Mouse (Mus musculus) forebrain, embryonic 16.5 days (tissue): ENCODE measurements at regions not wholly inside any gene's neighbourhood (a gene's known extent, or its start where the extent isn't known, plus 50 kb on each side); places are given as distances from the start of the nearest gene placed in this dataset.

Source experiments
- ATAC-seq: fragments of 200-750 bp; cut with Nextera tagmentation; 2 replicates; pipeline ENCODE4 v1.8.0; 2017; ENCODE audit warnings: mild to moderate bottlenecking, moderate library complexity
- H3K27ac ChIP-seq: fragments of 300-500 bp; sonication (generic); 2 replicates; pipeline ENCODE4 v1.5.1; 2014; ENCODE audit warnings: low read length, control low read depth
- H3K27me3 ChIP-seq: fragments of 300-500 bp; sonication (generic); replicated peaks from 2 replicates; pipeline ENCODE4 v1.6.1; 2014; ENCODE audit warnings: low read length; ENCODE audit not compliant: control insufficient read depth, insufficient read depth
- H3K36me3 ChIP-seq: fragments of 300-500 bp; sonication (generic); 2 replicates; pipeline ENCODE4 v1.6.1; 2014; ENCODE audit not compliant: control insufficient read depth, insufficient read depth
- H3K4me1 ChIP-seq: fragments of 300-500 bp; sonication (generic); replicated peaks from 2 replicates; pipeline ENCODE4 v1.6.1; 2014; ENCODE audit warnings: low read length; ENCODE audit not compliant: control insufficient read depth, insufficient read depth
- H3K4me2 ChIP-seq: fragments of 300-500 bp; sonication (generic); 2 replicates; pipeline ENCODE4 v1.6.1; 2014; ENCODE audit warnings: mild to moderate bottlenecking, low read length, control low read depth
- H3K4me3 ChIP-seq: fragments of 300-500 bp; sonication (generic); replicated peaks from 2 replicates; pipeline ENCODE4 v1.5.1; 2014; ENCODE audit warnings: mild to moderate bottlenecking, low read length, control low read depth
- H3K9ac ChIP-seq: fragments of 300-500 bp; sonication (generic); replicated peaks from 2 replicates; pipeline ENCODE4 v1.6.1; 2014; ENCODE audit warnings: low read depth, low read length, control low read depth
- H3K9me3 ChIP-seq: fragments of 300-500 bp; sonication (generic); 2 replicates; pipeline ENCODE4 v1.6.1; 2016; ENCODE audit warnings: low read length; ENCODE audit not compliant: control insufficient read depth
- WGBS: fragments of 180-500 bp; shearing (Covaris S2); extraction: QIAGEN DNeasy Blood & Tissue Kit; methylation state at CpG from one replicate; pipeline ENCODE4 v1.1.7; 2014; 5-methylcytosine and 5-hydroxymethylcytosine counted together

GRCm38 (mm10) chr5:72219697-72220096, 51.7 kb upstream of the Commd8 start:
- WGBS, result 94% methylated on average over 12 of the region's 12 CpGs
- Histone ChIP-seq H3K4me2 (no peak overlapping the region), H3K36me3 (no peaks in the 10 kb centered on the region), H3K27ac (no peak overlapping the region), H3K9ac (no peak overlapping the region), H3K4me1 (peaks cover 4% of the 10 kb centered on the region; the same call in 1 of the 2 replicates), H3K9me3 (no peaks in the 10 kb centered on the region), H3K27me3 (no peaks in the 10 kb centered on the region), H3K4me3 (no peak overlapping the region)
- ATAC-seq, result no peak

GRCm38 (mm10) chr5:72219248-72219647, 51.3 kb upstream of the Commd8 start:
- Histone ChIP-seq H3K27ac (no peak overlapping the region), H3K27me3 (no peaks in the 10 kb centered on the region), H3K36me3 (no peaks in the 10 kb centered on the region), H3K9me3 (no peaks in the 10 kb centered on the region), H3K4me3 (no peak overlapping the region), H3K4me1 (no peaks in the 10 kb centered on the region), H3K4me2 (no peak overlapping the region), H3K9ac (no peak overlapping the region)
- no peak for ATAC-seq
- 97% methylated on average over 7 of the region's 7 CpGs for WGBS
